Mouse (Mus musculus): ENCODE results near the gene Cybrd1.

Gene Cybrd1

DNA sequence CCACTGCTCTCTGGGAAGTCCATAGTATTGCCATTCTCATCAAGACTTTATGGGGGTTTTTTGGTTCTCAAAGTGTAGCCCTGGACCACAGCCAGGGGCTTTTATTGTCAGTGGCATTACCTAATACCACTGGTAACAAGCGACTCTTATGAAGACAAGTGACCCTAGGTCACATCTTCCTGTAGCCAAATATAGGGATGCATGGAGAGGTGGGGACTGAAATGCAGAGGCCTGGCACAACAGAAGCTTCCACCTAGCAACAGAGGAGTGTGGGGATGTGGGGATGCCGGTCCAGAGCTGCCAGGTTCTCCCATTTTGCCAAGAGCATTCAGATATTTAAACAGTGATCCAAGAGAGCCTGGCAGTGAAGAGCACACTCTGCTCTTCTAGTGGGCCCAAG is 5.9 kb downstream of the Cybrd1 start:
- in situ Hi-C loops (cut with MboI, MseI): no loop called here

DNA sequence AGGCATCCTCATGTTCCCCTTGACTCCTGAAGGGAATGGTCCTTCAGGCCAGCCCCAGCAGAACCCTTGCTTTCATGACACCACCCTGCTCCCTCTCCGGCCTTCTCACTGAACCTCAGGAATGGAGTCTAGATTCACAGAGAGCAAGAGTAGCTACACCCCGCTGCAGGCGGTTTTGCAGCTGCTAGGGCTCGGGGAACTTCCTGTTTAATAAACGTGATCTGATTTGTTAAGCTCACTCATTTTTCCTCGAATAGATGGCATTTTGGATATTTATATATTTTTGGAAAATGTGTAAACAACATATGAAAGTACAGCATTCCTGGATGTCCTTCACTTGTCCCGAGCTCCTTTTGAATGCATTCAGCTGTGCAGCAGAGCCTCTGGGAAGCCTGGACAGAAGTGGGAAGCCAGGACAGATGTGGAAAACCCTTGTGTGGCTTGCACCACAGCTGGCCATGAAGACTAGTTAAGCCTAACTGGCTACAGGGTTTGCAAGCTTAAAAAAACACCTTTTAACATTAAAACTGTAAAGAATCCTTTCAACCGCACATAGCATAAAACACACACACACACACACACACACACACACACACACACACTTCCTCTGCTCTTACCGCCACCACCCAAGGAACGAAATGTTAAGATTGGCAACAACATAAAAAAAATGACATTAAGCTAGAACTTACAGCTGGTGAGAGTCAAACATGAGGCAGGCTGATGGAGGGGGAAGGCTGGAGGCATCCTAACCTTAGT is 10.2 kb downstream of the Cybrd1 start:
- in situ Hi-C loops (cut with MboI, MseI): no loop called here

DNA sequence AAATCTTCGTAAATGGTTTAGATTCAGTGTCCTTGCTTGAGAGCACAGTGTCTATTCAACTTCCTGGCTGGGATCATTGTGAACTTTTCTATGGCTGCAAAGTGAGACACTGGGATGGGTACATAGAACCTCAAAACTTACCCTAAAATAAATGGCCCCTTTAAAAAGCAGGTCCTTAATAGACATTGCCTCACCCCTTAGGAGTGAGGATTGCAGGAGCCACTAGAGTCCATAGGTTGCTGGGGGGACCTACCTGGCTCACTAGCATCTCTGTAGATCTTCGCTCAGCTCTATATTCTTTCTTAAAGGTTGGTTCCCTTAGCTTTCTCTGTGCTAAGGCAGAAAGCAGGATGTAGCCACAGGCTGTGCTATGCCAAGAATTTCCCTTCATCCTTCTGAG is 12.6 kb downstream of the Cybrd1 start:
- in situ Hi-C loops (cut with MboI, MseI): no loop called here

DNA sequence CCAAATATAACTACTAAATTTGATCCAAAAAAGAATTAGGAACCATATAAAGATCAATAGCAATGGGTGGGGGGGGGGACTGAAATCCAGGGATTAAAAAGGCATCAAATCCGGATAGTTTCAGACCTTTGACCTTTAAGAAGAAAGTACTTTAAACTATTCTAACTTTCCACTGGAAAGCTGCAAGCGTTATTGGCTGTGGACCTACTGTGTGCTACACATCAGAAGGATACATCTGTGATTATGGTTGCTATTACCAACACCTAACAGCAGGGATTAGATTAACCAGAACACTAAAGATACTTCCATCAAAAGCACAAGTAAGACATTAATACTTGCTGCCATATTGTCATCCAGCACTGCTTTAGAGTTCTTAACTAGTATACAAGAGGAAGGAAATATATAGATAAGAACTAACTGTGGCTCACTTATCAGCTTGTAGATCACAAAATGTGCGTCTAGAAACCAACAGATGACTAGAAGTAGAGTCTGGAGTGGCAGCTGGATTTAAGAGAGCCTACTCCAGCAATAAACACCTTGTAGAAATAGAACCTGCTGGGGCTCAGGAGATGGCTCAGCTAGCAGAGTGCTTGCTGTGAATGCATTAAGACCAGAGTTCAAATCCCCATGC is 14.3 kb downstream of the Cybrd1 start:
- in situ Hi-C loops (cut with MboI, MseI): no loop called here

DNA sequence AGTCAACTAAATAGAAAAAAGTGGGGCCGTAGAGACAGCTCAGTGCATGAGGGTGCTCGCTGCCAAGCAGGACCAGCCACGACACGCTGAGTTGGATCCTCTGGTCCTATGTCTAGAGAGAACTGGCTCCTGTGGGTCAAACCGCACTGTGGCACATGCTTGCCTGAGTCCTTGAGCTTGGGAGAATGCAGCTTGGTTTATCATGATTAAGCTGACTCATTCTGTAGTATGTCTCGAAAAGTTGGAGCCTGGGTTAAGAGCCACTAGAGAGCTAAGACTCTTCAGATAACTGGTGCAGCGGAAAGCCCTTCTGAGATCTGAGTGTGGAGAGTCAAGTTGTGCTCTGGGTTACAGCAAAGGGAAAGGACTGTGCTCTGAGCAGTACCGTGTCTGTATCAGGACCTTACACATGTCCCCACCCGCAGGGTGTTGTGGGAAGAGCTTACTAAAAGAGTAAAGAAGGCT is 16.4 kb downstream of the Cybrd1 start:
- in situ Hi-C loops (cut with MboI, MseI): no loop called here

DNA sequence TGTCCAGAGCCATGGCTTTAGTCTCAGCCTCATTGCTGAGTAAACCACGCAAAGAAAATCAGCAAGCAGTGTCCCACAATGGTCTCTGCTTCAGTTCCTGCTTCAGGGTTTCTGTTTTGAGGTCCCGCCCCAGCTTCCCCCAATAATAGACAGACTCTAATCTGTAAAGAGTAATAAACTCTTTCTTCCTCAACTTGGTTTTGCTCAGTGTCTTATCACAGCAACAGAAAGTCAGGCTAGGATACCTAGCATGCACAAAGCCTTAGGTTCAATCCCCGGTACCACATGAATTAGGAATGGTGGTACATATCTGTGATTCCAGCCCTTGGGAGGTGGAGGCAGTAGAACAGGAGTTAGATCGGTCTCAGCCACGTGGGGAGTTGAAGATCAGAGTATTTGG is 17.1 kb downstream of the Cybrd1 start:
- in situ Hi-C loops (cut with MboI, MseI): no loop called here

DNA sequence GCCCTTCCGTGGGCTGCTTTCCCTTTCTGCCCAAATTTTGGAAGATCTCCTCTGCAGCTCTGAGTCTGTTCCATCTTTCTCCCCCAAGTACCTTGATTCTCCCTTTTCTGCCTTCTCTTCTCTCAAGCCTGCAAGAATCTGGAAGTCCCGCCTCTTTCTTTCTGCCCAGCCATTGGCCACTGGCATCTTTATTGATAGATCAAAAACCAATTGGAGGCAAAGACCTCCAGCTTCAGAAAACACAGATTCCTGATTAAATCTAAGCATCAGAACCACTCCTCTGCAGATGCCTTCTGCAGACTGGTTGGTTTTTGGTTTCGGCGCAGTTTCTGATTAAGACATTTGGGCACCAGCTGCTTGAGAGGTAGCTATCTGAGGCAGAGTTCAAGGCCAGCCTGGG is 22.9 kb downstream of the Cybrd1 start:
- in situ Hi-C loops (cut with MboI, MseI): no loop called here

DNA sequence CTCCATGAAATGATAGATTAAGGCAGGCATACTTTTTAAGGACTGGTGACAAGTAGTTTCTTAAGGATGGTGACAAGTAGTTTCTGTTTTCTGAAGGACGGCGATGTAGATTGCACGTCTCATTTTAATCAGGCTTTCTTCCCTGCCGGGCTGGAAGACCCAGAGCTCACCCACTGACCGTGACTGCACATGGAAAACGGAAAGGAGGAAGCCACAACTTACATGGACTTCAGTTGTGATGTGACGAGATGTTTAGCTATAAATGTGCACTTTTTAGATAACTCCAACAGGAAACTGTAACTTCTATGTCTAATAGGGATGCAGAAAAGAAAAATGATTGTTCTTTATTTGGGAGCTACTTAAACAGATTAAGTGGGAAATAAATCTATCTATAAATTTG is 24.7 kb downstream of the Cybrd1 start:
- in situ Hi-C loops (cut with MboI, MseI): no loop called here

DNA sequence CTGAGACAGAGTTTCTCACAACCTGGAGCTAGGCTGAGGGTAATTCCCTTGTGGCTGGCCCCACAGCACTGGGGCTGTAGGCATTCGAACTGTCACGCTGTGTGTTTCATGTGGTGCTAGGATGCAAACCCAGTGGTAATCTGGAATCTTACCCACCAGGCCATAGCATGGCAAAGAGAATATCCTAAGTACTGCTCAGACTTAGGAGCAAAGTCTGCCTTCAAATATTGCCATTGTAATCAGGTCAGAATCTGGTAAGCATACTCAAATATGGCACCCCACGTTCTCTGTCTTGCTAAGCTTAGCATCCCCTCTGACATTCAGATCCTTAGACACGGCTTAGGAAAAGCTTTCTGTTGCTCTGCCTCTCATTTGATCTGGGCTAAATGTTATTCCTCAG is 28.1 kb downstream of the Cybrd1 start:
- in situ Hi-C loops (cut with MboI, MseI): no loop called here

DNA sequence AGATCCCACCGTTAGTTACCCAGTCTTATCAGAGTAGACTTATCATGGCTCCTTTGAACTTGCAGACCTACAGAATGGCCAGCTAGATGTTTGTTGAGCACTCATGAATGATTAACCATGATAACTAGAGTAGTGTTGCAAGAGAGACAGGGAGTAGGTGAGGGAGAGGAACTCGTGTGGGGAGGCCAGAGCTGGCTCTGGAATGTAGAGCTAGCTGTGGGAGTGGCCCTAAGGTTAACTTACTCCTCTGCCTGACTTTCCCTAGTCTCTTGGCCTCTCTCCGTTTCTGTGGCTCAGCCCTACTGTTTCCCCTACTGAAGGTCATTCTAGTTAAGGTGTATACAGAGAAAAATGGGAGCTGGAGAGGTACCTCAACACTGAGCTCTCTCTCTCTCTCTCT is 28.5 kb downstream of the Cybrd1 start:
- in situ Hi-C loops (cut with MboI, MseI): no loop called here

DNA sequence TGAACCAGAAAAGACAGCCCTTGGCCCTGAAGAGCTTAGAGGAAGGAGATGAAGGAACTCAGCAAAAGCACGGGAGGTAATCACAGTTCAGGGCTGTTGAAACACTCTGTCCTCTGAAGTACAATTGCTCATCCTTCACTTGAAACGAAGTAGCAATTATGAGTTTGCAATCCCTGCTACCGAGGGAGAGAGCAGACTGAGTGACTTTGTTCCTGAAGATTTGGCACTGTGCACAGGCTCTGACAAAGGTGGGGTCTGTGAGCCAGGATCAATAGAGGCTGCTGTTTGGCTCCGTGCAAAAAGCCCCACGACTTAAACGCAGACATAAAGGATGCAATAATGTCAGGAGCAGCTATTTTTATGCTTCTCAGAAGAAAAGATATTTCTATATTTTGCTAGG is 30.1 kb downstream of the Cybrd1 start:
- in situ Hi-C loops (cut with MboI, MseI): no loop called here

DNA sequence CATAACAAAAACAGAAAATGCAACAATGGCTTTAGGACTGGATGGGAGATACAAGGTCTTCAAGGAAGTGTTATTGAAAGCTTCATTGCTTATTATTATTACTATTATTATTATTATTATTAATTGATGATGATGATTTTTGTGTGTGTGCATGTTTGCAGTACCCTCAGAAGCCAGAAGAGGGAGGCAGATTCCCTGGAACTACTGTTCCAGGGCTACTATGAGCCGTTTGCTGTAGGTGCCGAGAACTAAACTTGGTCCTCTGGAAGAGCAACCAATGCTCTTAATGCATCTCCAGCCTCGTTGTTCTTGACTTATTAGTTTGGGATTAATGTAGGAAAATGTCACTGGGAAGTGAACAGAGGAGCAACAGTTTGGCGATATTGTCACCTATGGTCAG is 34.4 kb downstream of the Cybrd1 start:
- in situ Hi-C loops (cut with MboI, MseI): no loop called here

DNA sequence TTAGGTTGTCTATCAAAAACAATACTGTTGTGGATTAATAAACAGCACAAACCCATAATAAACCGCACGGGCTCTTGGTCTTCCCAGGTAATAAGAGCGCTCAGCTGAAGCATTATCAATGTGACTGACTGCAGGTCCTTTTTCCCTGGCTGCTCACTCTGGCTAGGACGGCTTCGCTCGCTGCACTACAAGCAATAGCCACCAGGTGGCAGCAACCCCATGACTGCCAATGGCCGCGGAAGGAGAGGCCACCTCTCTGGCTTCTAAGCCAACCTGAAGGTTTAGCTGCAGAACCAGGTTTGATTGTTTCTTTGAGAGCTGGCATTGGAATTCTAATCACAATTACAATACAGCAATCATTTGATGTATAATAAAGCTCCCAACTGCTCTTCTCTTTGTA is 37.8 kb downstream of the Cybrd1 start:
- in situ Hi-C loops (cut with MboI, MseI): no loop called here

DNA sequence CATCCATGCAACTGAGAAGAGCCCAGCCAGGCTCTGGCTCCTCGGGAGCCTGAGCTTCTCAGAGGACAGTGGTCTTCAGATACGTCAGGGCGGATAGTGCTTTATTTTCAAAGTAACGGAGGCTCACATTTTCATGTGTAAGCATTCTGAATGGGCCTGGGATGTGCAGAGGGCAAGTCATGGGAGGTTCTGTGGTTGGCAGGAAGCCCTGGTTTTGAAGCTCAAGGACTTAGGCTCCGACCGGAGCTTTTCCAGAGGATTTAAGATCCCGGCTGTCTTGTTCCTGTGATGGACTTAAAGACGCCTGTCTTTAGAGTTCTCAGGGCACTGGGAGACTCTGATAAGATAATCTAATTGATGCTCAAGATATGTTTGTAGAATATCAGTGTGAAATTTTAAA is 38.7 kb downstream of the Cybrd1 start:
- in situ Hi-C loops (cut with MboI, MseI): no loop called here

DNA sequence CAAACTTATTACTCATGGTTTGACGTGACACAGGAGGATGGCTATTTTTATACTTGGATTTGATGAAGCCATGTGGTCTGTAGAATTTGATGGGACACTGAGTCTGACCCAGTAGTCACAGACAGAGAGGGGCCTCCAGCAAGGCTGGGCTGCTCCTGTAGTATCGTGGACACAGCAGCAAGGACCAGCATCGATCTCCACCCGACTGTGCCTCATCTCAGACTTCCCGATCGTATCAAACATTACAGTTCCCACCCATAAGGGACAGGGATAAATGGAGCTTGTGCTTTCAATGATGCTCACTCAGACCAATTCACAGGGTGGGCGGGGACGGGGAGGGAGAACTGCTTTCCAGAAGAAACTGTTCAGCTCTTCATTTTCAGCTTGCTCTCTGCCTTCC is 40.2 kb downstream of the Cybrd1 start:
- in situ Hi-C loops (cut with MboI, MseI): no loop called here

DNA sequence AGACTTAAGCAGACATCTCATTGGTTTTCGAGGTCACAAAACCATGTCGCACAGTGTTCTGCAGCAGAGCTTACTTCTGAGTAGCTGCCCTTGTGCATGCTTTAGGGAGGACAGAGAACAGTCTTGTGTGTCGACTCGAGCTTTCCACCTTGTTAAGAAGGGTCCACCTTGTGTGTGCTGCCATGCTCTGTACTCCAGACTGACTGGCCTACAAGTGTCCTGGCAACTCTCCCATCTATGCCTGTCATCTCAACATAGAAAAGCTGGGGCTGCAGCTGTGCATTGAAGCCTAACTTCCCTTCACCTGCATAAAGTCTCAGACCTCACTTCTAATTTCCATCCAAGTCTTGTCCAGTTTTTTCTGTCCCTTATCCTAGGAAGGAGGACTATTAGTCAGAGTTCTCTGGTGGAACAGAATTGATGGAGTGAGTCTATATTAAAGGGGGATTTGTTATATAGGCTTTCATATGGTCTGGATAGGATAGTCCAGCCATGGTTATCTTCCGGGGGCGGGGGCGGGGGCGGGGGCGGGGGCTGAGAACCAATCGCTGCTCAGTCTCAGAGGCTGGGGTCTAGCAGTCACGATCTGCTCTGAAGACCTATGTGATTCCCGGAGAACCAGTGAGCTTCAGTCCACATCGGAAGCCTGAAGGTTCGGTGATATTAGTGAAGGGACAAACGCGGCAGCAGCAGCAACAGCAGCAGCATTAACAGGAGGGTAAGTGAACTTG is 42.0 kb downstream of the Cybrd1 start:
- in situ Hi-C loops (cut with MboI, MseI): no loop called here

DNA sequence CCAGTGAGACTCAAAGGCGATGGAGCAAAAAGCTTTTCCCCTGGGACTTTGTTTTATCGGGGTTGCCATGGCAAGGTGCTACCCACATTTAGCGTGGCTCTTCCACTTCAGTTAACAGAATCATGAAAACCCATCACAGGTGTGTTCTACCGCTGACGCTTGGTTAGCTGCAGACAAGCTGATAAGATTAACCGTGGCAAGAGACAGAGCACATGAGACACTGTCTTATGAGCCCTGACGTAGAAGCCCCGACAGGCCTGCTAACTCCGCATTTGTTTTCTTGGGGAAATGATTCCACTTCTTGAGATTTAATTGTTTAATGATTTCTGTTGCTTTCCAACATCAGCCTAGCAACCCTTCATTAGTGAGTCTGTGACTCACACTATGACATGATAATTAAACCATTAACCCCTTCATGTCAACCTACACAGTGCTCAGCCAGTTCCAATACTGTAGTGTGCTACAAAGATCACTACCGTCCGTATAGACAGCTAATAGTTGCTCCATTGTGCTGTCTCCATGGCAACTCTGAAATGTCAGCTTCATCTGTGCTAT is 42.7 kb downstream of the Cybrd1 start:
- in situ Hi-C loops (cut with MboI, MseI): no loop called here

DNA sequence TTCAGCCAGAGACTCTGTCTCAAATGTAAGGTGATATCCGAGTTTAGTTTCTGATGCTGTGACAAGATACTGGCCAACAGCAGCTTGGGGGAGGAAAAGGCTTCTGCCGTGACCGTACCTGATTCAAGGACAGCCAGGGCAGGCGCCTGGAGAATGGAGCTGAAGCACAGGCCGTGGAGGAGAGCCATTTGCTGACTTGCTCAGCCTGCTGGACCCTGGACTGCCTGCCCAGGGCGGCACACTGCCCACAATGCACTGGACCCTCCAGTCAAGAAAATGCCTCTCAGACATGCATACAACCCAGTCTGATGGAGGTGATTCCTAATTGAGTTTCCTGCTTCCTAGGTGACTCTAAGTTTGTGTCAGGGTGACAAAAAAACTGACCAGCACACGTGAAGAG is 43.8 kb downstream of the Cybrd1 start:
- in situ Hi-C loops (cut with MboI, MseI): no loop called here

DNA sequence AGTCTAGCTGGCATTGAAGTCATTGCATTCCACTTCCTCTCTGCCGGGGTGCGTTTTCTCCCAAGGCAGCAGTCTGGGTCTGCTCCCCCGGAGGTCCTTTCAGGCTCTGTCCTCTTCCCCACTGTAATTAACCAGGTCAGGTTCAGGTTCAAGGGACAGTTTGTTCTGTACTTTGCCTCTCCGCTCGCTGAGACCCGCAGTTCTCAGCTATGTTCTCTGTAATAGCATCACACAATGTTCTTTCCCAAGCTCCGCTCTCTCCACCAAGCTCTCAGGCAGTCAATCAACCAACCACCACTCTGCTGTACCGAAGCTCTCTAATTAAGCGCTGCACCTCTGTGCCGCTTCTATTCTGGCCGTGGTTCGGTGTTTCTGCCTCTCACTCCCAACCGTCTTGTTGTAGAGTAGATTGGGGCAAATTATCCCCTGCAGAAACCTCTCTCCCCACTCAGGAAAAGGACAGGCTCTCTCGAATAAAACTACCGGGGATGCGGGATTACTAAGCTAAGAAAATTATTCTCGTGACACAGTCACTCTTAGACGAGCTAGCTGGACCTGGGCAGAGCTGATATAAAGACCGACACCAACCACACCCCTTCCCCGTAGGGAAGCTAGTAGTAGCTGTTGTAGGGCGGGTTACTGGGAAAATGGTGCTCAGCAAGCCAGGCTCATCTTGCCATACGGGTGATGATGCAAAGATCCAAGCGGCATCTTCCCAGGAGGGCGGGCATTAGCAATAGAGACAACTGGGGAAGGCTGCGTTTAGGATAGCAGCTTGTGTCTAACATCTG is 45.3 kb downstream of the Cybrd1 start:
- in situ Hi-C loops (cut with MboI, MseI): no loop called here

DNA sequence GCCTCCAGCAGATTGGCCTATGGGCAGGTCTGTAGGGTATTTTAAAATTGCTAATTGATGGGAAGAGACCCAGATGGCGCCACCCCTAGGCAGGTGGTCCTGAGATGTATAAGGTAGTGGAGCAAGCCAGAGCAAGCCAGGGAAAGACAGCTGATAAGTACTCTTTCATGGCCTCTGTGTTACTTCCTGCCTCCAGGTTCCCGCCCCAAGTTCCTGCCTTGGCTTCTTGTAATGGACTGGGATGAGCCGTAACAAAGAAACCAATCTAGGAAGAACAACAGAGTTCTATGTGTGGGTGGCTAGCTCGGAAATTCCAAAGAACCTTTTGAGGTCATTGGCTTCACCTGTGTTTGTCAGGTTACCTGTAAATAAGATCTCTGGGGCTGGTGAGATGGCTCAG is 49.5 kb downstream of the Cybrd1 start:
- in situ Hi-C loops (cut with MboI, MseI): no loop called here

DNA sequence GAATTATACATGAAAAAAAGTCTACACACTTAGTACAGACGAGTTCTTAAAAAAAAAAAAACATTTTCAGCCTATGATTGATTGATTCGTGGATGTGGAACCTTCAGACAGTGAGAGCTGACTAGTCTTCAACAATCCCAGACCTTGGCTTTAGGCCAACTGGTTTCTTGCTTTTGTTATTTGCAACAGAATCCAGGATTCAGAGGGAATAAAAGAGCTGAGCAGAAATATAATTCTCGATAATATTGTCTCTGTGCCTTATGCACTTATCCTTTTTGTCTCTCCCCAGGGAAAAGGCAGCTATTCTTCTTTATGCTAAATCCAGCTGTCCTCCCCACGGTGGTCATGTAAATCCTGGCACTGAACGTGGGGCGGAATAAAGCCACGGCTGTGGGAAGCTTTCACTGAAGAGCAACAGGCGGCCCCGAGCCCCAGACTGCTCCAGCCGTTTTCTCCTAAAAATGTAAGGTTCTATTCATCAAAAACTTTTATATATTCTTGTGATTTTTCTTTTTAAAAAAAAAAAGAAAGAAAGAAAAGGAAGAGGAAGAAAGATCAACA is 50.8 kb downstream of the Cybrd1 start:
- in situ Hi-C loops (cut with MboI, MseI): no loop called here
